28 mouse cellular contexts compared by ENCODE assay signal in the genomic region with DNA sequence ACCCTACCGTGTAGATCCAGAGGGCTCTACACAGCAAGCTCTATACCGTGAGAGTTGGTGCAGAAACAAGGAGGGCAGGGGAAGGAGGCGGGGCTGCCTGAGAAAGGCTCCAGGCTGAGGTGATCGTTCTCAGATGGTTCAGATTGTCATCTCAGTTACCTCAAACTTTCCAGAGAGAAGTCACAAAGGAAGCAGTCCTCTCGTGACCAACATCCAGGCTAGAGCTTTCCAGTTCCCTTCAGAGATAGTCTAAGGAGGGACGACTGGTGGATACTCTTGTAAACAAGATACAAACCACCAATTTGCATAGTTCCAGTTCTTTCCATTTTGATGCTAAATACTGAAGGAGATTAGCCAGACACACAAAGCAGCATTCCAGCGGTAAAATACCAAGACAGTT. TPM values are rescaled to one million over a fixed set of nuclear protein-coding genes. Genes with fewer than 3 reads are reported as not detected.
DNase-seq lines count a peak whose midpoint lies in the region; ATAC-seq and TF ChIP-seq lines count a peak whose summit lies in the region.
"Had no signal": no experiment of that assay in that cellular context is flagged by ENCODE, and none has a peak within 500 bp of the region (broad histone marks: within the 10 kb centered on the region; RNA-seq: fewer than 3 reads in every experiment).

No protein-coding gene starts in this region.

- WGBS in heart, embryonic 15.5 days = 51% methylated on average over 7 of the region's 7 CpGs
- 52% methylated on average over 7 of the region's 7 CpGs for WGBS in lung, postnatal 0 days

- TF ChIP-seq CTCF in lung, postnatal 0 days (IDR thresholded peaks at IDR 0.05) = no peak

- ATAC-seq in heart, embryonic 15.5 days (replicated peaks; ENCODE audit: insufficient number of reproducible peaks, insufficient read depth, low FRiP score, low read depth) = no peak
- ATAC-seq in inflammation-experienced regulatory T-cells, adult 6 months = peak; percentile 58
- no peak for ATAC-seq in lung, postnatal 0 days
- ATAC-seq: forebrain, embryonic 15.5 days had no signal

- TF ChIP-seq EP300 in lung, postnatal 0 days (IDR thresholded peaks at IDR 0.05) = no peak

- peaks cover 18% of the 10 kb centered on the region for H3K4me1 ChIP-seq in heart, embryonic 15.5 days (replicated peaks)
- peaks cover 15% of the 10 kb centered on the region; the same call in 1 of the 2 replicates for H3K4me1 ChIP-seq in lung, postnatal 0 days (ENCODE audit: insufficient read depth, low read depth, low read length)
- H3K4me1 ChIP-seq: forebrain, embryonic 15.5 days; hindbrain, embryonic 12.5 days; midbrain, embryonic 12.5 days; neural tube, embryonic 15.5 days had no signal

- no peak overlapping the region for H3K9ac ChIP-seq in heart, embryonic 15.5 days
- no peak overlapping the region for H3K9ac ChIP-seq in lung, postnatal 0 days (replicated peaks; ENCODE audit: low read depth)
- H3K9ac ChIP-seq: embryonic facial prominence, embryonic 13.5 days; forebrain, embryonic 15.5 days; hindbrain, embryonic 12.5 days; liver, embryonic 15.5 days; midbrain, embryonic 12.5 days; neural tube, embryonic 15.5 days had no signal

- 0 out of 2 replicates have a peak overlapping the region, but pooled peaks have one; percentile 10 for H3K27ac ChIP-seq in heart, embryonic 15.5 days
- no peak overlapping the region for H3K27ac ChIP-seq in lung, postnatal 0 days (ENCODE audit: low read length)
- H3K27ac ChIP-seq: embryonic facial prominence, embryonic 13.5 days; forebrain, embryonic 15.5 days; hindbrain, embryonic 12.5 days; limb, embryonic 10.5 days; liver, embryonic 15.5 days; midbrain, embryonic 12.5 days; neural tube, embryonic 15.5 days had no signal

- H3K4me3 ChIP-seq in heart, embryonic 15.5 days = no peak overlapping the region
- H3K4me3 ChIP-seq in lung, postnatal 0 days (ENCODE audit: low read depth, low read length) = no peak overlapping the region
- H3K4me3 ChIP-seq: embryonic facial prominence, embryonic 13.5 days; forebrain, embryonic 15.5 days; hindbrain, embryonic 12.5 days; limb, embryonic 10.5 days; liver, embryonic 15.5 days; midbrain, embryonic 12.5 days; neural tube, embryonic 15.5 days had no signal

- no peaks in the 10 kb centered on the region for H3K9me3 ChIP-seq in heart, embryonic 15.5 days (replicated peaks)
- no peaks in the 10 kb centered on the region for H3K9me3 ChIP-seq in lung, postnatal 0 days (ENCODE audit: low read length)
- H3K9me3 ChIP-seq: embryonic facial prominence, embryonic 13.5 days; forebrain, embryonic 15.5 days; hindbrain, embryonic 12.5 days; limb, embryonic 10.5 days; liver, embryonic 15.5 days; midbrain, embryonic 12.5 days; neural tube, embryonic 15.5 days had no signal

- H3K4me2 ChIP-seq in heart, embryonic 15.5 days = no peak overlapping the region
- no peak overlapping the region for H3K4me2 ChIP-seq in lung, postnatal 0 days (replicated peaks; ENCODE audit: low read depth, low read length)
- H3K4me2 ChIP-seq: embryonic facial prominence, embryonic 13.5 days; forebrain, embryonic 15.5 days; heart, embryonic 11.5 days; hindbrain, embryonic 12.5 days; liver, embryonic 15.5 days; midbrain, embryonic 12.5 days; neural tube, embryonic 15.5 days had no signal

- intact Hi-C loops in heart, postnatal 10 days (cut with DNase I) = no loop called here

- DNase-seq in heart, postnatal 10 days = no peak
- peak; percentile 19 for DNase-seq in CD4-positive, CD25-positive, alpha-beta regulatory T cell, adult 2 months (ENCODE audit: low read depth, low spot score)
- peak; percentile 96 for DNase-seq in R1 (ENCODE audit: low read depth, low spot score)
- no peak for DNase-seq in lung, postnatal 36 days
- DNase-seq in lung, postnatal 0 days (ENCODE audit: low spot score) = no peak
- DNase-seq in left cerebral cortex, adult 11 months (ENCODE audit: low spot score) = no peak
- DNase-seq: adrenal gland, adult 2 months; cerebellum, adult 11 months; cerebellum, postnatal 25 days; embryo, embryonic 11 days; gastrocnemius, postnatal 10 days; heart, adult 11 months; heart, postnatal 14 days; kidney, postnatal 10 days; liver; right cerebral cortex, adult 18-20 months; right cerebral cortex, postnatal 4 days; thymus, adult 18-20 months had no signal

- H3K36me3 ChIP-seq in heart, embryonic 15.5 days = no peaks in the 10 kb centered on the region; the same call in 1 of the 2 replicates
- no peaks in the 10 kb centered on the region for H3K36me3 ChIP-seq in lung, postnatal 0 days (ENCODE audit: insufficient read depth, low read length)
- H3K36me3 ChIP-seq: forebrain, embryonic 15.5 days; hindbrain, embryonic 12.5 days; limb, embryonic 10.5 days; liver, embryonic 15.5 days; midbrain, embryonic 12.5 days; neural tube, embryonic 15.5 days had no signal

- H3K27me3 ChIP-seq in heart, embryonic 15.5 days = no peaks in the 10 kb centered on the region
- no peaks in the 10 kb centered on the region for H3K27me3 ChIP-seq in lung, postnatal 0 days (replicated peaks; ENCODE audit: insufficient read depth, low read length)
- H3K27me3 ChIP-seq: embryonic facial prominence, embryonic 13.5 days; forebrain, embryonic 15.5 days; hindbrain, embryonic 12.5 days; liver, embryonic 15.5 days; midbrain, embryonic 12.5 days; neural tube, embryonic 15.5 days had no signal

RNA-seq across cellular contexts. Expression of a gene that starts 23.7 kb away (rescaled TPM):
- 75.4 and 88.8 TPM in 2 replicates for polyA plus RNA-seq in heart, embryonic 15.5 days (2015; fragmentation: Nextera tagmentation; extraction: Ambion mirVana)
- 10 to 100 TPM; 60.3 to 64.1 TPM for total RNA-seq in heart, postnatal 10 days (2021)
- 100 to 1,000 TPM in 1 of 3 experiments, 10 to 100 TPM in 2; 87.5 to 260 (median 96.7) TPM for polyA plus RNA-seq in inflammation-experienced regulatory T-cells, adult 6 months (2017; shearing (Covaris generic))
- 215 and 248 TPM in 2 replicates for polyA plus RNA-seq in lung, postnatal 0 days (2015; fragmentation: Nextera tagmentation; extraction: Ambion mirVana)

RNA-seq across cellular contexts. Expression of a gene that starts 23.8 kb away (rescaled TPM):
- polyA plus RNA-seq in heart, embryonic 15.5 days (2015; fragmentation: Nextera tagmentation; extraction: Ambion mirVana) = 6.5 and 7.7 TPM in 2 replicates
- 1 to 10 TPM; 3.3 TPM for total RNA-seq in heart, postnatal 10 days (2021)
- polyA plus RNA-seq in inflammation-experienced regulatory T-cells, adult 6 months (2017; shearing (Covaris generic)) = 10 to 100 TPM in 1 of 3 experiments, 1 to 10 TPM in 2; 6.7 to 16.1 (median 8.9) TPM
- polyA plus RNA-seq in lung, postnatal 0 days (2015; fragmentation: Nextera tagmentation; extraction: Ambion mirVana) = 5.0 and 7.4 TPM in 2 replicates

Comparison
In these comparisons a context has a peak if more than half of its experiments do, and no peak if none do; other contexts are left out.
1. DNase-seq: peak in CD4-positive, CD25-positive, alpha-beta regulatory T cell, adult 2 months (single experiment) and R1 (single experiment); none in heart, postnatal 10 days (0 of 2), lung, postnatal 36 days (single experiment), lung, postnatal 0 days (single experiment) and left cerebral cortex, adult 11 months (single experiment).